Mouse (Mus musculus) myocyte (in vitro differentiated cells): ENCODE measurements around the gene Bpifa2. TPM values are rescaled to one million over a fixed set of nuclear protein-coding genes. Genes with fewer than 3 reads are reported as not detected.

Source experiments
- H3K27me3 ChIP-seq: one replicate; pipeline ENCODE4 v1.6.1; 2011; ENCODE audit not compliant: control insufficient read depth, insufficient read depth, insufficient read length
- H3K36me3 ChIP-seq: one replicate; pipeline ENCODE4 v1.6.1; 2011; ENCODE audit not compliant: control insufficient read depth, insufficient read depth
- H3K4me2 ChIP-seq: one replicate; pipeline ENCODE4 v1.6.1; 2011; ENCODE audit warnings: low read depth, control low read depth
- H3K4me3 ChIP-seq: one replicate; pipeline ENCODE4 v1.5.1; 2011; ENCODE audit warnings: mild to moderate bottlenecking, control low read depth, moderate library complexity
- H3K79me2 ChIP-seq: one replicate; pipeline ENCODE4 v1.6.1; 2011; ENCODE audit not compliant: control insufficient read depth, insufficient read depth
- H3ac ChIP-seq: one replicate; pipeline ENCODE4 v1.6.1; 2011; ENCODE audit not compliant: control insufficient read depth, insufficient read length
- CEBPB ChIP-seq: IDR thresholded peaks from 2 replicates; pipeline ENCODE4 v1.6.1; 2011; ENCODE audit warnings: mild to moderate bottlenecking, moderate library complexity; ENCODE audit not compliant: poor library complexity, insufficient read depth, severe bottlenecking
- E2F4 ChIP-seq: IDR thresholded peaks from one replicate; pipeline ENCODE4 v1.6.1; 2011; ENCODE audit warnings: mild to moderate bottlenecking, control low read depth, moderate library complexity; ENCODE audit not compliant: insufficient read depth
- MAX ChIP-seq: IDR thresholded peaks from one replicate; pipeline ENCODE4 v1.6.1; 2011; ENCODE audit warnings: low read depth, mild to moderate bottlenecking, control low read depth
- MYOD1 ChIP-seq, 3 experiments: IDR thresholded peaks; one replicate each; pipeline ENCODE4 v1.6.1; 2011; ENCODE audit warnings: control low read depth in 2 of 3, low read depth in 2 of 3, mild to moderate bottlenecking in 2 of 3, moderate library complexity in 1 of 3; ENCODE audit not compliant: insufficient read length in 2 of 3, control insufficient read depth in 1 of 3
- MYOG ChIP-seq, 3 experiments: IDR thresholded peaks; one replicate each; pipeline ENCODE4 v1.6.1; 2011; ENCODE audit warnings: control low read depth in 2 of 3, low read depth in 2 of 3, mild to moderate bottlenecking in 2 of 3; ENCODE audit not compliant: insufficient read length in 2 of 3, control insufficient read depth in 1 of 3, insufficient read depth in 1 of 3
- POLR2A ChIP-seq: IDR thresholded peaks from one replicate; pipeline ENCODE4 v1.6.1; 2011; ENCODE audit warnings: low read depth, mild to moderate bottlenecking, control low read depth, moderate library complexity; ENCODE audit not compliant: insufficient read length
- POLR2AphosphoS2 ChIP-seq: IDR thresholded peaks from one replicate; pipeline ENCODE4 v1.6.1; 2011; ENCODE audit warnings: low read depth, control low read depth; ENCODE audit not compliant: insufficient read length
- REST ChIP-seq: IDR thresholded peaks from one replicate; pipeline ENCODE4 v1.6.1; 2011; ENCODE audit warnings: mild to moderate bottlenecking, control low read depth, moderate library complexity; ENCODE audit not compliant: insufficient read depth, insufficient read length
- SRF ChIP-seq: IDR thresholded peaks from one replicate; pipeline ENCODE4 v1.6.1; 2011; ENCODE audit warnings: low read depth; ENCODE audit not compliant: control insufficient read depth, insufficient read length
- TCF12 ChIP-seq: IDR thresholded peaks from one replicate; pipeline ENCODE4 v1.6.1; 2011; ENCODE audit warnings: mild to moderate bottlenecking, control low read depth; ENCODE audit not compliant: poor library complexity, insufficient read depth, severe bottlenecking
- TCF3 ChIP-seq: IDR thresholded peaks from one replicate; pipeline ENCODE4 v1.6.1; 2011; ENCODE audit warnings: low read depth, control low read depth; ENCODE audit not compliant: insufficient read length
- USF1 ChIP-seq: IDR thresholded peaks from one replicate; pipeline ENCODE4 v1.6.1; 2011; ENCODE audit warnings: low read depth, mild to moderate bottlenecking, control low read depth, moderate library complexity
- polyA plus RNA-seq: library from polyadenylated mRNA; unstranded; fragments of >200 nt; fragmentation: generic; extraction: Trizol; gene quantifications from one replicate; pipeline ENCODE4 v1.2.1, GENCODE M21; 2012; ENCODE audit warnings: missing spikeins

Gene Bpifa2
- polyA plus RNA-seq, 1 experiment = not detected

- Histone ChIP-seq H3K79me2 (no peaks in the 10 kb centered on the region), H3K36me3 (no peaks in the 10 kb centered on the region), H3K27me3 (no peaks in the 10 kb centered on the region), H3ac (no peak overlapping the region), H3K4me2 (no peak overlapping the region), H3K4me3 (no peak overlapping the region)
- no peak for TF ChIP-seq E2F4
Measured at GRCm38 (mm10) chr2:154038932-154039331, 30.9 kb downstream of the Bpifa2 start.

GRCm38 (mm10) chr2:154044743-154045142 lies 36.7 kb downstream of the Bpifa2 start:
- H3K79me2 ChIP-seq = no peaks in the 10 kb centered on the region
- H3ac ChIP-seq = no peak overlapping the region
- H3K36me3 ChIP-seq = no peaks in the 10 kb centered on the region
- H3K27me3 ChIP-seq = no peaks in the 10 kb centered on the region
- H3K4me2 ChIP-seq = no peak overlapping the region
- no peak overlapping the region for H3K4me3 ChIP-seq
- TF ChIP-seq E2F4 (no peak), POLR2A (no peak), SRF (no peak), REST (no peak), CEBPB (no peak)

GRCm38 (mm10) chr2:154058690-154059089 lies 50.6 kb downstream of the Bpifa2 start:
- Histone ChIP-seq H3ac (no peak overlapping the region), H3K36me3 (no peaks in the 10 kb centered on the region), H3K27me3 (no peaks in the 10 kb centered on the region), H3K79me2 (no peaks in the 10 kb centered on the region), H3K4me2 (no peak overlapping the region), H3K4me3 (no peak overlapping the region)
- no peak for TF ChIP-seq REST
- TF ChIP-seq MYOD1 (IDR thresholded peaks at IDR 0.05; ENCODE audit: control insufficient read depth in 1 of 3, insufficient read length in 2 of 3, low read depth in 2 of 3) = no peak
- no peak for TF ChIP-seq SRF
- no peak for TF ChIP-seq POLR2AphosphoS2
- TF ChIP-seq TCF12 = no peak
- no peak for TF ChIP-seq POLR2A
- no peak for TF ChIP-seq MAX
- no peak for TF ChIP-seq MYOG (IDR thresholded peaks at IDR 0.05; ENCODE audit: control insufficient read depth in 1 of 3, insufficient read depth in 1 of 3, insufficient read length in 2 of 3, low read depth in 2 of 3)
- TF ChIP-seq E2F4 = no peak
- TF ChIP-seq USF1 = no peak
- no peak for TF ChIP-seq CEBPB
- no peak for TF ChIP-seq TCF3

Other genes with a start within 250 kb of the Bpifa2 start
- gene Efcab8, start 228.3 kb upstream of the Bpifa2 start, polyA plus RNA-seq = 0.04 TPM
- gene Sun5, start 137.2 kb upstream of the Bpifa2 start, polyA plus RNA-seq = not detected
- not detected for gene Bpifb2, start 133.2 kb upstream of the Bpifa2 start, polyA plus RNA-seq
- not detected for gene Bpifb6, start 107.9 kb upstream of the Bpifa2 start, polyA plus RNA-seq
- not detected for gene Bpifb3, start 90.0 kb upstream of the Bpifa2 start, polyA plus RNA-seq
- not detected for gene Bpifb4, start 70.1 kb upstream of the Bpifa2 start, polyA plus RNA-seq
- not detected for gene Bpifa6, start 33.3 kb upstream of the Bpifa2 start, polyA plus RNA-seq
- gene Bpifa3, start 122.1 kb downstream of the Bpifa2 start, polyA plus RNA-seq = not detected
- gene Bpifa1, start 134.6 kb downstream of the Bpifa2 start, polyA plus RNA-seq = not detected
- gene Bpifa5, start 154.3 kb downstream of the Bpifa2 start, polyA plus RNA-seq = not detected
- gene Bpifb1, start 182.6 kb downstream of the Bpifa2 start, polyA plus RNA-seq = not detected
- not detected for gene Bpifb5, start 215.5 kb downstream of the Bpifa2 start, polyA plus RNA-seq
- gene Bpifb9a, start 249.6 kb downstream of the Bpifa2 start, polyA plus RNA-seq = not detected